Mouse (Mus musculus) embryonic facial prominence, embryonic 12.5 days (tissue): ENCODE measurements at regions not wholly inside any gene's neighbourhood (a gene's known extent, or its start where the extent isn't known, plus 50 kb on each side); places are given as distances from the start of the nearest gene placed in this dataset.

Source experiments
- ATAC-seq: fragments of 200-750 bp; cut with Nextera tagmentation; 2 replicates; pipeline ENCODE4 v1.8.0; 2017; ENCODE audit not compliant: insufficient number of reproducible peaks, insufficient read depth, low FRiP score, low TSS enrichment
- H3K27ac ChIP-seq: fragments of 300-500 bp; sonication (generic); 2 replicates; pipeline ENCODE4 v1.5.1; 2016; ENCODE audit warnings: mild to moderate bottlenecking
- H3K27me3 ChIP-seq: fragments of 300-500 bp; sonication (generic); 2 replicates; pipeline ENCODE4 v1.6.1; 2016; ENCODE audit warnings: mild to moderate bottlenecking, moderate library complexity
- H3K36me3 ChIP-seq: fragments of 300-500 bp; sonication (generic); 2 replicates; pipeline ENCODE4 v1.6.1; 2016; ENCODE audit warnings: mild to moderate bottlenecking
- H3K4me1 ChIP-seq: fragments of 300-500 bp; sonication (generic); 2 replicates; pipeline ENCODE4 v1.6.1; 2016
- H3K4me2 ChIP-seq: fragments of 300-500 bp; sonication (generic); replicated peaks from 2 replicates; pipeline ENCODE4 v1.6.1; 2016; ENCODE audit warnings: mild to moderate bottlenecking, moderate library complexity
- H3K4me3 ChIP-seq: fragments of 300-500 bp; sonication (generic); 2 replicates; pipeline ENCODE4 v1.5.1; 2016; ENCODE audit warnings: mild to moderate bottlenecking
- H3K9ac ChIP-seq: fragments of 300-500 bp; sonication (generic); 2 replicates; pipeline ENCODE4 v1.6.1; 2016; ENCODE audit warnings: mild to moderate bottlenecking, moderate library complexity
- H3K9me3 ChIP-seq: fragments of 300-500 bp; sonication (generic); 2 replicates; pipeline ENCODE4 v1.6.1; 2016; ENCODE audit warnings: mild to moderate bottlenecking, moderate library complexity
- WGBS: fragments of 180-500 bp; shearing (Covaris S2); methylation state at CpG from one replicate; pipeline ENCODE4 v1.1.7; 2016; 5-methylcytosine and 5-hydroxymethylcytosine counted together

DNA sequence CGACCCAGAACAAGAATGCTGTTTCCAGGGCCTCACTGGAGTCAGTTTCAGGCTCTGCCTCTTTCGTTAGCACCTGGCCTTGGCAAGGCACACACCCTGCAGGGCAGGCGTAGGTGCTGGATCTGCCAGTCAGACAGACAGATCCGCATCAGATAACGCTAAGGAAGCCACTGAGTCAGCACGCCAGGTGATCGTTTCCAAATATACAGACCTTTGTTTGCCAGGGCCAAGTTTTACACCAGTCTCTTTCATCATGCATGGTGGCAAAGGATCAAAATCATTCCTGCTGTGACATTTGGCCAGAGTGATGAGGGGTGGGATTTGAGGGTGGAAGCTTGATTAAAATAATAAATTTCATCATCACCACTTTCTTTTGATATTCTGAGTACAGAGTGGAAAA lies 411.0 kb downstream of the Ofcc1 start:
- Histone ChIP-seq H3K27ac (no peak overlapping the region), H3K4me2 (no peak overlapping the region), H3K4me1 (no peaks in the 10 kb centered on the region), H3K36me3 (no peaks in the 10 kb centered on the region), H3K4me3 (no peak overlapping the region), H3K9me3 (no peaks in the 10 kb centered on the region), H3K27me3 (no peaks in the 10 kb centered on the region), H3K9ac (no peak overlapping the region)
- 67% methylated on average over 7 of the region's 7 CpGs for WGBS
- no peak for ATAC-seq

DNA sequence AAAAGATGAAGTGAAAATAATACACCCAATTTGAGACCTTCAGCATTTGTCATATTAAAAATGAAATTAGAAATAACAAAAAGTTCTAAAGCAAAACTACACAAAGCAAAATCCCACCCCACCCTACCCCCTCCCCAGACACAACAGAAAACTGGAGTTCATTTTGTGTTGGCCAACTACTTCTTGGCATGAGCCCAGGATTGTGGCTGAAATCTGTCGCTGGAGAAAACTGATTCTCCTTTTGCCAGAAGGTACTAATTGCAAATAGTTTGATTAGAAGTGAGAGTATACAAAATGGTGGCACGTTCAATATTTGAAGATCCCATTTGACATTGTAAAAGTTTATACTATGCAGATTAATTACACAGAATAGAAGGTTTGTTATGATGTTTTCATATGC lies 426.0 kb downstream of the Ofcc1 start:
- H3K9me3 ChIP-seq: no peaks in the 10 kb centered on the region
- no peak overlapping the region for H3K4me2 ChIP-seq
- no peak overlapping the region for H3K9ac ChIP-seq
- WGBS: 76% methylated on average over 2 of the region's 2 CpGs
- H3K27ac ChIP-seq: no peak overlapping the region
- no peaks in the 10 kb centered on the region for H3K36me3 ChIP-seq
- H3K4me3 ChIP-seq: no peak overlapping the region
- no peak for ATAC-seq
- H3K4me1 ChIP-seq: no peaks in the 10 kb centered on the region
- no peaks in the 10 kb centered on the region for H3K27me3 ChIP-seq

DNA sequence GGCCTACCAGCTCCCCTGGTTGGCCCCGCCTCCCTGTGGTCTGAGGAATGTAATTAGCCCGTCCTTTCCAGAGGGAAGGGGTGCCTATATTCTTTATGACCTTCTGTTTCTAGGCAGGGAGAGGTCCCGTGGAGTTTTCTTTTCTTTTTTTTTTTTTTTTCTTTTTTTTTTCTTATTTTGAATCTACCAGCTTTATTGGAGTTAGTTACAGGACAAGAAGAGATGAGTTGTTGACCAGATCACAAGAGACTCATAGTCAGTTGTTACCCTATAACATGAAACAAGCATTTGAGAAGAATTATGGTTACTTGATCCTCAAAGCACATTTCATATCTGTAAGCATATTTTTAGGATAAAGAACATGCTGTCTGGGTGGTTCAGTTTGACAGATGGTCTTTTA lies 429.8 kb downstream of the Ofcc1 start:
- no peak overlapping the region for H3K27ac ChIP-seq
- ATAC-seq: no peak
- H3K36me3 ChIP-seq: no peaks in the 10 kb centered on the region
- no peaks in the 10 kb centered on the region for H3K27me3 ChIP-seq
- H3K4me1 ChIP-seq: no peaks in the 10 kb centered on the region
- H3K4me2 ChIP-seq: no peak overlapping the region
- no peak overlapping the region for H3K9ac ChIP-seq
- H3K9me3 ChIP-seq: no peaks in the 10 kb centered on the region
- H3K4me3 ChIP-seq: no peak overlapping the region
- 60% methylated on average over 3 of the region's 3 CpGs for WGBS

DNA sequence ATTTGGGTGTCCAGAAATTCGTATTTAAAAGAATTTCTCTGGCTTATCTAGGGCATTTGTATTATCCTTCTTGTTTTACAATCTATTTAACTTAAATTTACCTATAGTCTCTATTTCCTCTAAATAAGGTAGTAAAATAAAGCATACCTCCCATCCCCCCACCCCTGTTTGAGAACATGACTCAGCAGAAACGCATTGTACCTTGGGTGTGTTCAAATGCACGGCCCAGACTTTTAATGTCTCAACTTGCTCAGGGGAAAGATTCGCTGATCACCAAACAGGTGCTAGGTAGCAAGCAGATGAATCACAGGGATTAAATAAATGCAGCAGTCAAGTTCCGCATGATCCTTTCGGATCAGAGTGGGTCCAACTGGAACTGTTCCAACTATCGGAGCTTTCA lies 432.7 kb downstream of the Ofcc1 start:
- H3K36me3 ChIP-seq: no peaks in the 10 kb centered on the region
- no peak for ATAC-seq
- no peak overlapping the region for H3K4me3 ChIP-seq
- no peak overlapping the region for H3K4me2 ChIP-seq
- H3K9me3 ChIP-seq: no peaks in the 10 kb centered on the region
- no peak overlapping the region for H3K27ac ChIP-seq
- H3K9ac ChIP-seq: no peak overlapping the region
- H3K27me3 ChIP-seq: no peaks in the 10 kb centered on the region
- WGBS: 76% methylated on average over 7 of the region's 7 CpGs
- H3K4me1 ChIP-seq: no peaks in the 10 kb centered on the region

DNA sequence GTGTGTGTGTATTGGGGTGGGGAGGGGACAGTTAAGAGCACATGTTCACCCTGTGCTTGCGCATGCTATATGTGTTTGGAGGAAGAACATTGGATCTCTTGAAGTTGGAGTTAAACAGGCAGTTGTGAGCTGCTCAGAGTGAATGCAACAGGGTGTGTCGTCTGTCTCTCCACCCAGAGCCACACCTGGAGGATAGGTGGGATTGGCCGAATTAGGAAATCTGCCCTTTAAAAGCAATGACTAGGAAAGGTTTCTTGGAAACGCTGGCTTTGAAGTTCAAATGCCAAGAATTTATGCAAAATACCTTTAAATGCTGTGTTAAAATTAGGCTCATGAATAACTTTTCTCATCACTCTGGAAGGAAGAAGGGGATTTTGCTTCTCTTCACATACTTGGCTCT lies 436.9 kb downstream of the Ofcc1 start:
- Histone ChIP-seq H3K9ac (no peak overlapping the region), H3K4me1 (no peaks in the 10 kb centered on the region), H3K27ac (no peak overlapping the region), H3K4me2 (no peak overlapping the region), H3K9me3 (no peaks in the 10 kb centered on the region), H3K4me3 (no peak overlapping the region), H3K36me3 (no peaks in the 10 kb centered on the region), H3K27me3 (no peaks in the 10 kb centered on the region)
- no peak for ATAC-seq
- WGBS: 90% methylated on average over 4 of the region's 4 CpGs

DNA sequence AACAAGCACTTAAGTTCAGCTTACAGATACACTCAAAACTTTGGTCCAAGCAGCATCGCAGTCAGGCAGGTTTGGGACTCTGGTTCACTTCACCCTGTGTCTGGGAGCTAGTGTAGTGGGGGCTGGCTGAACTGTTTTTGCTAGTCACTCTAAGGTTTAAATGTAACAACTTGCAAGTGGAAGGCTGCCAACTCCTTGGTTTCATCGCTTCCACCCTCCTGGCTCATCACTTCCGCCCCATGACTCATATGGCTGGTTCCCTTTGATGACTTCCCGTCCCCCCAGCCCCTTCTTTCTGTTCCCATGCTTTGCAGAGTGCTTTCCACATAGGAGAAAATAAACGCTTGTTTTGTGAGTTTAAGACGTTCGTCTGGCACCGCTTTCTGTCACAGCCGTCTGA lies 438.1 kb downstream of the Ofcc1 start:
- H3K4me1 ChIP-seq: no peaks in the 10 kb centered on the region
- H3K27ac ChIP-seq: no peak overlapping the region
- H3K36me3 ChIP-seq: no peaks in the 10 kb centered on the region
- 76% methylated on average over 9 of the region's 9 CpGs for WGBS
- ATAC-seq: no peak
- no peaks in the 10 kb centered on the region for H3K27me3 ChIP-seq
- no peaks in the 10 kb centered on the region for H3K9me3 ChIP-seq
- H3K9ac ChIP-seq: no peak overlapping the region
- no peak overlapping the region for H3K4me2 ChIP-seq
- no peak overlapping the region for H3K4me3 ChIP-seq

DNA sequence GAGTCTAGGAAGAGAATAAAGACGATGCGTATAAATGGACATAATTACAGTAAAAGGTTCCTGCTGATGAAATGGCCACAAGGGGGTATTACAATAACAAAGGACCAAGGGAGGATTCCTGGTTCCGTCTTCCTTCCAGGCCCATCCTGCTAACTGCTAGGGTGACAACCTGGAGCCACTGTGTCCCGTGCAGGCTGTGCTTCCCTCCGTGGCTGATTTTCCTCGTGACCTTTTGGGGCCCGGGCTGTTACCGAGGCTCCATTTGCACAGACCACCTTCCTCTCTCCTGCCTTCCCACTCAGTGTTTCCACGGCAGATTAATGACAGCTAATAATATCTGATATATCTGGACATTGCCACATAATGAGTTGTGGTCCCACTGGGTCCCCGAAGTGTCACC lies 453.5 kb downstream of the Ofcc1 start:
- Histone ChIP-seq H3K4me1 (no peaks in the 10 kb centered on the region), H3K4me2 (no peak overlapping the region), H3K4me3 (no peak overlapping the region), H3K27ac (no peak overlapping the region), H3K9me3 (no peaks in the 10 kb centered on the region), H3K36me3 (no peaks in the 10 kb centered on the region), H3K27me3 (no peaks in the 10 kb centered on the region), H3K9ac (no peak overlapping the region)
- ATAC-seq: no peak
- WGBS: 50% methylated on average over 10 of the region's 10 CpGs

DNA sequence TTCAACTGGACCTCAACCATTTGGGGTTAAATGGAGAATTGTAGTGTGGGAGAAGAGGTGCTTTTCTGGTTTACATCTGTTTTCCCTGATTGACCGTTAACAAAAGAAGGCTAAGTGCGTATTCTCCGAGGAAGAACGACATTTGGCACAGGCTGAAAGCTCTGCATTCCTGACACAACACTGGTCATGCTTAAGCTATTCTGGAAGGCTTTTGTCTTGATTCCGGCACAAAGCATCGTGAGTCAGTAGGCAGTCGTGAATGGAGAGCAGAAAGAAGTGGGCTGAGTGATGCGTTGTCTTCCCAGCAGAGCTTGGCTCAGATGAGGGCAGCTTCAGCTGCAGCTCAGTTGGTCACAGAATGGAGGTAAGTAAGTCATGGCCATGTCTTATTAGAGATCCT lies 457.0 kb downstream of the Ofcc1 start:
- H3K4me1 ChIP-seq: no peaks in the 10 kb centered on the region
- no peak overlapping the region for H3K4me2 ChIP-seq
- no peaks in the 10 kb centered on the region for H3K9me3 ChIP-seq
- H3K4me3 ChIP-seq: no peak overlapping the region
- no peaks in the 10 kb centered on the region for H3K36me3 ChIP-seq
- H3K9ac ChIP-seq: no peak overlapping the region
- 76% methylated on average over 8 of the region's 8 CpGs for WGBS
- ATAC-seq: no peak
- no peak overlapping the region for H3K27ac ChIP-seq
- H3K27me3 ChIP-seq: no peaks in the 10 kb centered on the region

DNA sequence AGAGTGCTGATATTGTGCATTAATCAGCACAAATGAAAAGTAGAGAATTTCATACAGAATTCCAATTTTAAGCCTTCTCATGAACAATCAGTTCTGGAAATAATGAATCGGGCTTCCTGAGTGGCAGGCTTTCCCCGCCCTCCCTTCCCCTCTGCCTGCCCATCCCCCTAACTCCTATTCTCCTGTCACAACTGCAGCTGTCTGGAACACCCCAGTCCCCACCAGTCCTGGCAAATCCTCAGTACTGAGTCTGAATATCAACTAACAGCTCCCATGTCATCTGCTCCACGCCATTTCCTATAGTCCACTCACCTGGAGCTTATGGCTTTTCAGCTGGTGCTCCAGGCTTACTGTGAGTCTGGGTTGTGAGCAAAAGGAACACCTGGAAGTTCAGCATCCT lies 457.9 kb downstream of the Ofcc1 start:
- no peak for ATAC-seq
- Histone ChIP-seq H3K27ac (no peak overlapping the region), H3K4me2 (no peak overlapping the region), H3K9ac (no peak overlapping the region), H3K36me3 (no peaks in the 10 kb centered on the region), H3K27me3 (no peaks in the 10 kb centered on the region), H3K4me1 (no peaks in the 10 kb centered on the region), H3K9me3 (no peaks in the 10 kb centered on the region), H3K4me3 (no peak overlapping the region)
- WGBS: 65% methylated on average over 3 of the region's 3 CpGs

DNA sequence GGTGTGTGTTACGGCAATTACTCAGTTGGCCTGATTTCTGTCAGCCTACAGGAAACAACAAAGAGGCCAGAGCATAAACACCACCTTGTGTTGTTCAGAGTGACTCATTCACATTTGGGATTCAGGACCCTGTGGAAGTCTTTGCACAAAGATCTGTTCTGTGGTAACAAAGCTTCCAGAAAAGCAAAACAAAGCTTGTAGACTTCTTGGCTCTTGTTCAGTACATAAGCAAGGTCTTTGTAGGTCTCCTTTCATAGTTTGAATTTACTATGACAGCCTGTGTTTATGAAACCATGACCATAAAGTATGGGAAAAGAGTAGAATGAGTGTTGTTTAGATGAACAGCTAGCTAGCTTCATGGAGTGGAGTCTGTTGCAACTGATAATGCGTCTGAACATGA lies 461.9 kb downstream of the Ofcc1 start:
- Histone ChIP-seq H3K27ac (no peak overlapping the region), H3K27me3 (no peaks in the 10 kb centered on the region), H3K4me2 (no peak overlapping the region), H3K4me3 (no peak overlapping the region), H3K9me3 (no peaks in the 10 kb centered on the region), H3K9ac (no peak overlapping the region), H3K4me1 (no peaks in the 10 kb centered on the region), H3K36me3 (no peaks in the 10 kb centered on the region)
- WGBS: 85% methylated on average over 2 of the region's 2 CpGs
- ATAC-seq: no peak

DNA sequence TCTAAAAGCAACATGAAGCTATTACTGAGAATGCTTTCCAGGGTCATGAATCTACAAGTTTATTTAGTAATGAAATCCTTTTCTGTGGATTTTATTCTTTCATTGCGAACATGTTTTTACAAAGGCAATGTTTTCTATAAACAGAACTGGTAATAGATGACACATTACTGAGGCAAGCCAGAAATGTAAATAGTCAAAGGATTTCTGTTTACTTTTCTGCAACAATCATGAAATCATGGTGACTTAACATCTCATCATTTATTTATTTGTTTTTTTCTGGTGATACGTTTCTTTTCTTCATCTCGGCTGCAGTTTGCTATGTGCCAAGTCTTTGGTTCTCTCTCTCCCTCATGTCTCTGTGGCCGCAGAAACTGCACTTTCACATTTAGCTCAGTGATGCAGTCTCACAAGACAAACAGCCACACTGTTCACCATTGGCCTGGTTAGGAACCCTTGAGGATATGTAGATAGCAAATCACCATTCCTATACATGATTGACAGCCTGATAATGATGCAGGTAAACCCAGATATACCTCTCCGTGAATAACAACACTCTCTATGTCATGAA lies 462.8 kb downstream of the Ofcc1 start:
- WGBS: 69% methylated on average over 5 of the region's 5 CpGs
- H3K4me2 ChIP-seq: no peak overlapping the region
- no peaks in the 10 kb centered on the region for H3K4me1 ChIP-seq
- H3K4me3 ChIP-seq: no peak overlapping the region
- H3K27me3 ChIP-seq: no peaks in the 10 kb centered on the region
- H3K27ac ChIP-seq: no peak overlapping the region
- H3K36me3 ChIP-seq: no peaks in the 10 kb centered on the region
- ATAC-seq: no peak
- H3K9ac ChIP-seq: no peak overlapping the region
- no peaks in the 10 kb centered on the region for H3K9me3 ChIP-seq

DNA sequence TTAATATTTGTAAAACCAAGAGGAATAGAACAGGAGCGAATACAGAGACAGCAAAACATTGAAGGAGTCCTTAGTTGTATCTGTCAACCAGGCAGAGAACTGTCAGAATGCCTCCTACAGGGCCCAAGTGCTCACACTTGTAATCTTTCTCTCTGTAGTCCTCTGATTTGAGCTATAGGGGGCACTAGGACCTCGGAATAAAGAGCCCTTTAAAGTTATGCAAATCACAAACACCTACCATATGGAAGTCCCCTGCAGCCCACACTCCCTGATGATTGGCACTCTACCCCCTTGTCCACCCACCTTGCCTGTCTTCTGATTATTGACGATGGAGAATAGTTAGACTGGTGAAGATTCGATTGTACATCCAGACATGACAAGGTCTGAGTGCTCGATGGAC lies 467.1 kb downstream of the Ofcc1 start:
- Histone ChIP-seq H3K27me3 (no peaks in the 10 kb centered on the region), H3K4me3 (no peak overlapping the region), H3K9ac (no peak overlapping the region), H3K4me1 (no peaks in the 10 kb centered on the region), H3K4me2 (no peak overlapping the region), H3K9me3 (no peaks in the 10 kb centered on the region), H3K27ac (no peak overlapping the region), H3K36me3 (no peaks in the 10 kb centered on the region)
- 66% methylated on average over 5 of the region's 5 CpGs for WGBS
- ATAC-seq: no peak

DNA sequence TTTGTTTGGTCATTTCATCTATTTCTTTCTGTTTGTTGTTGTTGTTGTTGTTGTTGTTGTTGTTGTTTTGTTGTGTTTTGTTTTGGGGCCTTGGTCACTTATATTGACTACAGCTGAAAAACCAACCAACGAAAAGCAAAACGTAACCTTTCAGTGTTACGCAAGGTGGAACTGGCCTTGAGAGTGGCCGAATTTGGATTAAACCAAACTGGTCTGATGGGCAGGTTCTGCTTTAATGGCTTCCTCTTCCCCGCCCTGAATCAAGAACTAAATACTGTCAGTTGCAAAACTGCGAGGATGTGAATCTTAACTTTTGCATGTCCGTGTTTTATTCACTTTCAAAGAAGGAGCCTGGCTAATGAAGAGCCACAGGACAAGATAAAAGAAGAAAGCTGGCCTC lies 480.2 kb downstream of the Ofcc1 start:
- 89% methylated on average over 7 of the region's 7 CpGs for WGBS
- no peak overlapping the region for H3K4me3 ChIP-seq
- H3K27me3 ChIP-seq: peaks cover 5% of the 10 kb centered on the region; the same call in 1 of the 2 replicates
- no peaks in the 10 kb centered on the region for H3K9me3 ChIP-seq
- H3K27ac ChIP-seq: no peak overlapping the region
- no peak overlapping the region for H3K4me2 ChIP-seq
- no peaks in the 10 kb centered on the region for H3K36me3 ChIP-seq
- H3K9ac ChIP-seq: no peak overlapping the region
- no peaks in the 10 kb centered on the region for H3K4me1 ChIP-seq
- ATAC-seq: no peak
